Mouse (Mus musculus): ENCODE results near the gene Kcnk4.

Kcnk4 gene

DNA sequence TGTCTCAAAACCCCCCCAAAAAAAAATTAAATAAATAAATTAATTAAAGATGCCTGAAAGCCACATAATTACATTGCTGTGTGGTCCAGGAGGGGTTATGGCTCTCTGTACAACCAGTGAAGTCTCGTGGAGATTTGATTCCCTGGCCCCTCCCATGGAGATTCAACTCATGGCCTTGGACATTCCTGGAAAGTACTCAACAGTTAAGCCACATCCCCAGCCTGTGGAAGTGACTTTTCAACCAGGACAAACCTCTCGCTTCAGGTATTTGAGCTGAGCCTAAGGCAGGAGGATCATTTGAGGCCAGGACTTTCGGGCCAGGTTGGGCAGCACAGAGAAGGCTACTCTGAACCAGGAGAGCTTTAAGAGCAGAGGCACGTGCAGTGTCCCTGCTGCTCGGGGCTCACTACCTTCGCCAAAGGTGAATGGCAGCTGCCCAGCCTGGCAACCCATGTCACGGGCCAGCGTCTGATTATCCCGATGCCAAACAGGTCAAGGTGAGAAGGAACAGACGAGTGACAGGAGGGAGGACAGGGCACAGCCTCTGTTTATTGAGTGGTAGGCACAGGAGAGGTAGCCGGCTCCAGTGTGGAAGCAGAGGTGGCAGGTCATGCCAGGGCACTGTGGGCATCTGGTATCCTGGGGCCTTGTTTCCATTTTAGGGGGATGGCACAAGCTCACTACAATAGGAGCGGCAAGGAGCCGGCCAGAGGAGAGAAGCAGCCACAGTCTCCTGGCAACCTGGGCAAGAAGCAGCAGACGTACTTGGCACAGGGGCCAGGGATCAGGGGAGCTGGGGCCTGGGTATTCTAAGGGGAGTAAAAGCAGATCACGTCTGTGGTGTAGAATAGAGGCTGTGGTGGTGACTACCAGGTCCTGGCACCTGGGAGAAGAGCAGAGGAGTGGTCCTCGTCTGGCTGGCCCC lies 3.5 kb upstream of the Kcnk4 start:
- in situ Hi-C loops (cut with MboI, MseI): loop anchor here (10.0 kb wide), 1 partner anchor 283 kb away; no protein-coding TSS in a partner anchor

DNA sequence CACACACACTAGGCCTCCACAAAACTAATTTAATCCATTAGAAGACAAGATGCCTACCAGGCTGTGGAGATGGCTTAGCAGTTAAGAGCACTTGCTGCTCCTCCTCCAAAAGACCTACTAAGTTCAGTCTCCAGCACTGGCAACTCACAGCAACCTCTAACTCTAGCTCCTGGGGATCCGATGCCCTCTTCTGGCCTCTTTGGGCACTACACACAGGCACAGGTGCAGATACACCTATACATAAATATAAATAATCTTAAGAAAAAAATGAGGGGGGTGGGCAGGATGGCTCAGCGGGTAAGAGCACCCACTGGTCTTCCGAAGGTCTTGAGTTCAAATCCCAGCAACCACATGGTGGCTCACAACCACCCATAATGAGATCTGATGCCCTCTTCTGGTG lies 2.0 kb upstream of the Kcnk4 start:
- in situ Hi-C loops (cut with MboI, MseI): loop anchor here (10.0 kb wide), 1 partner anchor 281 kb away; no protein-coding TSS in a partner anchor

DNA sequence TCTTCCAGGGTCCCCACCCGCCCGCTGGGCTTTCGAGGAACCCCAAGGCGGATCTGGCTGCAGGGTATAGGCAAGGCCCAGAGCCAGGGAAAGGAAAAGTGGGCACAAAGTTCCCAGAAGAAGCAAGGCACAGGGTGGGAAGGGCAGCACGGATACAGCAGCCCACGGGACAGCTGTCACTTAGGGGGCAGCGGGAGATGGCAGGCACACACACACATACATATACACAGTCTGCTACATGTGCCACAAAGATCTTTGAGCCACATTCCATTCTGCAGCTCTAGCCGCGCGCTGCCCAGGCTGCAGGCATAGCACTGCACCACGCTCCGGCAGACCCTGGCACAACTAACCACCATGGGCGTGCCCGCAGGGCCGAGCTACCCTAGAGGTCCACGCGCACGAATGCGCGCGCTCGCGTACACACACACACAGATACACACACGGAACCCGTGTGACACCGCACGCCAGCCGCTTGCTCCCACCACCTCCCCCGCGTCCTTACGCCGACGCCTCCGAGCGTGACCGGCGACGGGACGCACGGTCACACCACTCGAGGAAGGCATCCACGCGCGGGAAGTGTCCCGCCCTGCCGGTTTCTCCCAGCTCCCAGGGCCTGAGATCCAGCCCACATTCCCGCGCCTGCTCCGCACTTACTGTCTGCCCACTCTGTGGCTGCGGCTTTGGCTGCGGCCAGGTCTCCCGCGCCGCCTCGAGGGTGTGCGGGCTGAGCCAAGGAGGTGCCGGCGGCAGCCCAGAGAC lies 700 bp downstream of the Kcnk4 start:
- in situ Hi-C loops (cut with MboI, MseI): loop anchor here (10.0 kb wide), 1 partner anchor 279 kb away; no protein-coding TSS in a partner anchor

DNA sequence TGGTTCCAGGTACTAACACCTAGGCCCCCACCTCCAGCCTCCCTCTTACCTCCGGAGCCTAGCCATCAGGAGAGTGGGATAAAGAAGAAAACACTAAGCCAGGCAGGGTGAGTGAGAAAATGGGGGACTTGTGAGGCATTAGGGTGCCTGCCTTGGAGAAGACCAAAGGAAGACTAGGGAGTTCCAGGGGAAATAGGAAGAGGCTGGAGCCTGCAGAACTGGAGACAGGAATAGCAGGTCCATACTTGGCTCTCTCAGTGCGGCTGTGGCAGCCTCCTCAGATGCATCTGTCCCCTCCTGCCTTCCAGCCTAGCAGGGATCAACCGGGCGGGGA lies 1.2 kb downstream of the Kcnk4 start:
- in situ Hi-C loops (cut with MboI, MseI): loop anchor here (10.0 kb wide), 1 partner anchor 278 kb away; no protein-coding TSS in a partner anchor

DNA sequence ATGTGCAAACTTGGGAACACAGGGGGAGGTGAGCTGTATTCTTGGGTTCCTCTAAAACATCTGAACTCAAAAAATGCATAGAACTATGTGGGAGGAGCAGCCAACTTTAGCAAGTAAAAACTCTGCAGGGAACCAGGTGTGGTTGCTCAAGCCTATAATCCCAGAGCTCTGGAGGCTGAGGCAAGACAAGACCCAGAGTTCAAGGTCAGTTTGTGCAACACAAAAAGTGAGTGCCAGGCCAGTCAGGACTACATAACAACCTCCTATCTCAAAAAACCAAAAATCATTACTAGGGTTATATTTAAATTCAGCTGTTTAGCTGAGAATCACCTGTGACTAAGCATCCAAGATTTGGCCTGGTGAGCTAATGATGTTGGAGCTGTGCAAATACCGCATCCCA lies 2.3 kb downstream of the Kcnk4 start:
- in situ Hi-C loops (cut with MboI, MseI): loop anchor here (10.0 kb wide), 1 partner anchor 277 kb away; no protein-coding TSS in a partner anchor

DNA sequence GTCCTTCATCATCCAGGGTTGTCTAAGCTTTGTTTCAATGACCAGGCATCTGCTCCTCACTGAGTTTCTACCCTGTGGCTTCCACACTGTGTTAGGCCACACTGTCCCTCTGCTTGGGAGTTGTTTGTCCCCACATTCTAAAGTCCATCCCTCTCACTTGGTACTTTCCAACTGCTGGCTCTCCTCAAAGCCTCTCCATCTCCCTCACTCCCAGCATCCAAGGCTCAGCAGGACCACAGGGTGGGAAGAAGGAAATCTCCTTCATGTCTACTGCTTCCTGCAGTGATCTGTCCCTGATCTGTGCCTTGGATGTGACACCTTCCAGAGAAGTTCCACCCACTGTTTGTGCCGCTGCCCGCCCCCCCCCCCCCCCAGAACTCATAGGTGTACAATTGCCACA lies 3.3 kb downstream of the Kcnk4 start:
- in situ Hi-C loops (cut with MboI, MseI): loop anchor here (10.0 kb wide), 1 partner anchor 276 kb away; no protein-coding TSS in a partner anchor

DNA sequence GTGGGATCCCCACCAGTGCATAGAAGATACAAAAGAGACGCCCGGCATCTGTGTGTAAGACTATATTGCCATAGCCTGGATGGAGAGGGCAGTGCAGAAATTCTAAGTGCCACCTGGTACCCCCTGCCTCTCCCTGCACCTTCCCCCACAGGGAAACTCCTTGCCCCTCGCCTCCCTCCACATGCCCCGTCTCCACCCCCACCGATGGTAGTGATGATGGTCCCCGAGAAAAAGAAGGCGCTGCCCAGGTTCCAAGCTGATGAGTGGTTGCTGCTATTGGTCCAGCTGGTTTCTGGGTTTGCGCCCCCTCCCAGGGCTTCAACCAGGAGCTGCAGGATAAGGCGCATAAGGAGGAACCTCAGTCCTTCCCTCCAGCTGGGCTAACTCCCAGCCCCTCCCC lies 6.2 kb downstream of the Kcnk4 start:
- in situ Hi-C loops (cut with MboI, MseI): loop anchor here (10.0 kb wide), 1 partner anchor 1233 kb away; no protein-coding TSS in a partner anchor

DNA sequence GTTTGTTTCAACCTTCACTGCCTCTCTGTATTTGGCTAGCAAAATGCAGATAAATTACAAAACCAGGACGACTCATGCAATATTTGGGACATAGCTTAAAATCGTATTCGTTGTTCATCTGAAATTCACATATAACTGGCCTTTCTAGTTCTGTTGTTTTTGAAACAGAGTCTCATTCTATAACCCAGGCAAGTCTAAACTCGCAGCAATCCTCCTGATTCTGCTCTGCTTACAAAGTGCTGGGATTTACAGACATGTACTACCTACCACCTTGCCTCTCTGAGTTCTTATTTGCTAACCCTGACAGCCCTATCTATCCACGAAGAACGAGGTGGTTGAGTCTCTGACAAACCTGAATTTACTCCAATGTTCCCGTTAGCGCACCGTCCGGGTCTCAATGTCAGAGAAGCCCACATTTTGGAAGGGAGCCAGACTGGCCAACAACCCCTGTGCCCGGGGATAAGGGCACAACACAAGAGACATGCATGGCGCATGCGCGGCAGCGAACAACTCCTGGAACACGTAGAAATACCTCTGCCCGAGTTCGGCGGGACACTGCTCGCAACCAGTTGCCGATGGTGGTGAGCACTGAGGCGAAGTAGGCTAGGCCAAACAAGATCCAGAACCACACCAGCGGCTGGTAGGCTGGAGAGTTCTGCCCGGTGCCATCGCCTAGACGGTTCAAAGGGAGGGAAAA lies 7.6 kb downstream of the Kcnk4 start:
- in situ Hi-C loops (cut with MboI, MseI): loop anchor here (10.0 kb wide), 1 partner anchor 1232 kb away; no protein-coding TSS in a partner anchor

DNA sequence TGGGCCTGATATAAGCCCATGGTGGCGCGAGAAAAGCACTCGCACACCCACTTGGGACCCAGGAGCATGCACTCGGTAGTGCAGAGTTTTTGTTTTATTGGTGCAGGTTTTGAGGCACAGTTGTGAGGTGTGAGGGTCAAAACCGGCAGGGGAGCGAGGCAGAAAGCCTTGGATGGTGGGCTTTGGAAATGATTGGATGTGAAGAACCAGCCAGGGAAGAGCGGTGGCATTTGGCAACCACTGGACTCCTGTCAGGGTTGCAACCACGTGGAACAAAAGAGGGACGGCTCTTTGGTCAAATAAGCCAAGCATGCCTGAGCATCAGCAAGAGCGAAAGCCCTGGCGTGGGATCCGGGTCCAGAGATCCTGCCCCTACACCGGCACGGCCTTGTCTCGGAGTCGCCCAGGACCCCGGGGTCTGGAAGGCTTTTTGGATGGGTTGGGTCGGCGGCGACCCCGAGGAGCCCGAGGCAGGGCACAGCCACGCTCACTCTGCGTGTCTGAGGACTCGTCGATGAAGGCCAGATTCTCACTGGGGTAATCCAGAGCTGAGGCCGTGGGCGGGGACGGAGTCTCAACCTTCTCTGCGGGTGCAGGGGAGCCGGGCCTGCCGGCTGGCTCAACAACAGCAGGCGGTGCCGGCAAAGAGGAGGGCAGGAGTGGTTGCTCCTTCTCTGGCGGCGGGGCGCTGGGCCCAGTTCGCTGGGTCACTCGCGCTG lies 8.5 kb downstream of the Kcnk4 start:
- in situ Hi-C loops (cut with MboI, MseI): loop anchor here (10.0 kb wide), 1 partner anchor 1231 kb away; no protein-coding TSS in a partner anchor

DNA sequence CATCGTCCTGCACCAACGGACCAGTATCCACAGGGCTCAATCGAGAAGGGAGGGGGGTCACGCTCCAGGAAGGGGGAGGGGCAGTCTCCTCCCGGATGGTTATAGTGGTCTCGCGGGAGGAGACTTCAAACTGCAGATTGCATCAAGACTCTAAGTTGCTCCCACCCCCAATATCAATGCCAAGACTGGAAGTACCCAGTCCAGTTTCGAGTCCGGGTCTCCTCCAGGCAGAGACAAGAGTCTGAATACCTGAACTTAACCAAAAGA lies 9.1 kb downstream of the Kcnk4 start, which contains the start of gene Catsperz:
Catsperz (minus strand) TSS at position 74 of the 267 bp plus-strand sequence.
- in situ Hi-C loops (cut with MboI, MseI): loop anchor here (10.0 kb wide), 1 partner anchor 1230 kb away; no protein-coding TSS in a partner anchor

DNA sequence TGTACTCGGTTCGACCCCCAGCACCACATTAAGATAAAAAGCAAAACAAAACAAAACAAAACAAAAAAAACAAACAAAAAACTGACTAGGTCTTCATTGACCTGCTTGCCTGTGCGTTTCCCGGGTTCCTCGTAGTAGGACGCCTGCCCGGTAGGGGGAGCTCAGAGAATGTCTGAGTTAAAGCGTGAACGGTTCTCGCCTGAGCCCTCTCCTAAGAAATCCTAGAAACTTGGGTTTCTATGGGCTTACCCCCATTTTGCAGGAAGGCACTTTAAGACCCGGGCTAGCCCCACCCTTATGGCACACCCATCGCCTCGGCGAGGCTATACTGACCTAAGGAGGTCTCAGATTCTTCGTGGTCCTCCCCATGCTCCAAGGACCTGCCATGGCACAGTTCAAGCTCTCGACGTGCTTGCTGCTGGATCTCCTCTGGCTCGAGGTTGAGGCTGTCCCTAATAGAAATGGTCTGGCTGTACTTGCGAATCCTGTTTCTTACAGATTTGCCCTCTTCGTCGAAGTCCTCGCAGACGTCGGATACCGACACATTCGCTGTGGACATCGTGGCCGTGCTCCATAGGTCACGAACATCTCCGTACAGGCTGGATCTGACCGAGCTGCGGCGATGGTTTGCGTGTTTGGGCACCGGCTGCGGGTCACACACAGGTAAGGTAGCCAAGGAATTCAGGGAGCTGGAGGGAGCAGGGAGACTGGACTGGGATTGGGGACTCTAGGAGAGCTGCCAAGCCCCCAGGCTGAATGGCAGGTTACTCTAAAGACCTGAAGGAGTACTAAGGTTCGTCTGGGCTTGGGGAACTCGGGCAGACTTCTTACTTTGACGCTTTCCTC lies 9.6 kb downstream of the Kcnk4 start:
- in situ Hi-C loops (cut with MboI, MseI): loop anchor here (10.0 kb wide), 1 partner anchor 1230 kb away; no protein-coding TSS in a partner anchor

DNA sequence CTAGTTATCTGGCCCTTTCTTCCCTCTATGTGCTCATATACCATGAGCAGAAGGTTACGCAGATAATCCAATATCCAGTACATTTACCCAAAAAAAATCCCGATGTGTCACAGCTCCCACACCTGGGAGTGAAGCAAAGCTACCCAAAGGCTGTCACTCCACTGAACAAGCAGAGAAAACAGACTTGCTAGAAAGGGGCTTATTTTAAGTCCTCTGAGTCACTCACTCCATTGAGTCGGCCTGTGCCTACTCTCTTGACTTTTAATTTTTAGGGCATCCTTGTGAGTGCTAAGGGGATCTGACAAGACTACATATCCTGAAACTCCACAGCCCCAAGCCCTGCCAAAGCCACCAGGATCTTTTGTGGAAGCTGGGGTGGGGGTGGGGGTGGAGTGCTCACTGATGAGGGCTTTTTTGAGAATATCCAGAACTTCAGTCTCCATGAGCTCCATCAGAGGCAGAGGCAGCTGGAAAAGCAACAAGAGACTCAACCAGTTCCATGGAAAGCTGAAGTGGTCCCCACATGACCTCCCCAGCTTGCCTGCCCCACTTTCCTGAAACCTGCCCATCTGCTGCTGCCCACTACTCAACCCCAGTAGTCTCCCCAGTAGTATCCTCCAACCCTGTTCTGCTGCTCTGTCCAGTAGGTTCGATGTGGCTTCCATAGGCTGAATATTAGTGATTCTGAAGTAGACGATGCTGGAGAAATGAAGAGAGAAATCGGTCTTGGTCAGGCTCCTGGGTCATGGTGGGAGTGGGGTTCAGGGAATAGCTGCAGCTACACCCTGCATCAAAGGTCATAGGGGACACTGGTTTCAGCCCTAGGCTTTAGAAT lies 11.2 kb downstream of the Kcnk4 start:
- in situ Hi-C loops (cut with MboI, MseI): loop anchor here (10.0 kb wide), 1 partner anchor 1228 kb away; no protein-coding TSS in a partner anchor

DNA sequence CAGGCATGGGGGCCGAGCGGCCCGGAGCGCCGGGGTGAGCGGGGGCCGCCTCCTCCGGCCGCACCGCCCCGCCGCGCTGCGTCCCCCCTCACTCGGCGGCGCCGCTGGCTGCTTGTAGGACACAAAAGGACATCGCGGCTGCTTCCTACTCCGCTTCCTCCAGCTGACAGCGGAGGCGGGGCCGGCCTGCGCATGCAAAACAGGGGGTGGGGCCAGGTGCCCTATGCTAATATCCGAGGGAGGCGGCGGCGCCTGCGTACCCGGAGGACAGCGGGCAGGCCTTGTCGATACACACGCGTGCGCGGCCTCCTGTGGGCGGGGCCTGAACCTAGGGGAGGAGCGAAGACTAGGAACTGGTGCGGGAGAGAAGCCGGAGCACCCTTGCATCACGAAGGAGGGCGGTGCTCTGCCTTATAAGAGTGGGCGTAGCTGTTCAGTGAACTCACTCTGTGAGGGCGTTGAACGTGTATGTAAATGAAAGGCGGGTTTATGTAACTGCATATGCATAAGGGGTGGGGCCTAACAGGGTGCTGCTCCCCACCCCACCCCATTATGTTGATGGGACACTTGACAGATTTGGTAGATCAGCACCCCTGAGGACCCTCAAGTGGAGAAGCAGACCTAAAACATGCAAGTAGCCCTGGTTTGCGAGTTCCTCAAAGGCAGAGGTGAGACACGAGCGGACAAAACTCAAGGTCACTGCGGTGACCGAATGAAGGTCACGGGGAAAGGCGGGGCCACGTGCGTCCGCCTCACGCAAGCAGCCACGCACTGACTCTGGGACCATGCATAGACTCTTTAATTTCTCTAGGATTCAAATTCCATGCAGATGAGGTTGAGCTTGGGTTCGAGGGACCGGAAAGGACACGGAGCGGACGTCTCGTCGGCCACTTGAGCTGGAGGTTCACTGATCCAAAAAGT lies 12.4 kb downstream of the Kcnk4 start, which contains the start of gene Esrra:
Esrra (minus strand) TSS at position 167 of the 921 bp plus-strand sequence.
- in situ Hi-C loops (cut with MboI, MseI): loop anchor here (10.0 kb wide), 1 partner anchor 1227 kb away; no protein-coding TSS in a partner anchor

DNA sequence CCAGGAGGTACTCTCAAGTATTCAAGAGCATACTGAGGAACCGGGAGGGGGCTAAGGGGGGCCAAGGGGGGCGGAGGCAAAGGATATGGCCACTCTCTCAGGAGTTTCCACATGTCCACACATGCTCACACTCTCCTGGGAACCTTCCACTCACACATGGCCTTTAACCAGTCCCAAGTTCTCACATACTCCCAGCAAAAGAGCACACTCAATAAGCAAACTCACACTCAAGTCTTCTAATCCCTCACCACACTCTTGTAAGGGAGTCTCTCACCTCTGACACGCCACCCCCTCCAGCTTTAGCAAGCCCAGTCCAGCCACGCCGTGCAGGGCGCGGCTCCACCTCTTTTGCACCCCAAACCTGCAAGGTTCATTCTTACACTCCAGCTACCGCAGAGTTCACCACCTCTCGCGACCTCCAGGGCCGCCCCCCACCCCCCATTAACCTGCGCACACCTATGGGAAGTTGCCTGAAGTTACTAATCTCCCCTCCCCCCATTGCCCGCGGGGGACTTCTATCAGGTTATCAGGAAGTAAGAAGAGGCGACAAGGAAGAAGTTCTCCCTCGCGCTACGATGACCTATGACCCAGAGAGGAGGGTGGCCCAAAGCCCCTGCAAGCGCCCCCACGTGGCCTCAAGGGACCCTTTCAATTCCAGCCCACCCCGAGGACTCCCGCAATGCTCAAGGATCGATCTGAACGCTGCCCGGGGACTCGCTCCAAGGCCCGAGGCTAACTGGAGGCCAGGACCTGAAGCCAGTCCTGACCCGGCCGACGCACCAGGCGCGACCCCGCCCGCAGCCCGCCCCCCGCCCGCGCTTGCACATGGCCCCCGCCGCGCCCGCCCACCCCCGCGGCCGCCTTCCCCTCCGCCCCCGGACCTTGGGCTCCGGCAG lies 13.3 kb downstream of the Kcnk4 start:
- in situ Hi-C loops (cut with MboI, MseI): loop anchor here (10.0 kb wide), 1 partner anchor 1226 kb away; no protein-coding TSS in a partner anchor

DNA sequence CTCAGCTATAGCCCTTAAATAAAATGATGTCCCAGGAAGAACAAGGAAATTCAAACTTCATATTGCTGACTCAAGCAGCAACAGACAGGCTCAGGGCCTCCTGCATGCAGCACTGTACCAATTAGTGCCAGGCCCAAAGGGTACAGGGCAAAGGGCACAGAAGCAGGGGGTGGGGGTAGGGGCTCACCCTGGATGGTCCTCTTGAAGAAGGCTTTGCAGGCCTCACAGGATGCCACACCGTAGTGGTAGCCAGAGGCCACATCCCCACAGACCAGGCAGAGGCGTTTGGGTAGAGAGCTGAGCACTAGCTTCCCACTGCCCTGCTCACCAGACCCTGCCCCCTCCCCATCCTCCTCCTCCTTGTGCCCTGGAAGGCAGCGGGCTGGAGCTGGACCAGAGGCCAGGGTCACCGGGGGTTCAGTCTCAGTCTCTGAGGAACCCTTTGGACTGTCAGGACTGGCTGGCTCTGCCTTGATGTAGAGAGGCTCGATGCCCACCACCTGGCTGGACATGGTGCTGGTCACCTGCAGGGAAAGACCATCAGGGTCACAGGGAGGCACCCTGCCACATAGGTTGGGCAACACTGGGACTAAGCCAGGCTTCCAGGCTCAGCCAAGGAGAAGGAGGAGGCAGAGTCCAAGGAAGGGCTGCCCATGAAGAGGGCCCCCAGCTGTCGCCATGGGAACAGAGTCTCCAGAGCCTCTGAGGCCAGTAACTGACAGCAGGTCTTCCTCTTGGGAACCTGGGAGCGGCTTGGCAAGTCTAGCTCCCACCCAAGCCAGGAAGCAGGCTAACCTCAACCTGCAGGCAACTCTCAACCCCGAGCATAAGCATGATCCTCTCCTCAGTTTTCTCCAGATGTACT lies 14.2 kb downstream of the Kcnk4 start:
- in situ Hi-C loops (cut with MboI, MseI): loop anchor here (10.0 kb wide), 1 partner anchor 1225 kb away; no protein-coding TSS in a partner anchor

DNA sequence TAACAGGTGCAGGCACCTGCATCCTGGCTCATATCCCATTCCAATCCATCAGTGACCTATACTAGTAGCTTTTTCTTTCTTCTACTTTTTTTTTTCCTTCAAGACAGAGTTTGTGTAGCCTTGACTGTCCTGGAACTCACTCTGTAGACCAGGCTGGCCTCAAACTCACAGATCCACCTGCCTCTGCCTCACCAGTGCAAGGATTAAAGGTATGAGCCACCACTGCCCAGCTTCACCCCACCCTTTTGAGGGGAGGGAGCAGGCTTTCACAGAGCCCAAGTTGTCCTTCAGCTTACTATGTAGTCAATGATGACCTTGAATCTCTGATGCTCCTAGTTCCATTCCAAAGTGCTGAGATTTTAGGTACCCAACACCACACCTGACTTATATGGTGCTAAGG lies 14.9 kb downstream of the Kcnk4 start:
- in situ Hi-C loops (cut with MboI, MseI): no loop called here

Data from T-helper 1 cell (primary cell).